Mouse (Mus musculus) midbrain, embryonic 14.5 days (tissue): ENCODE measurements around the gene Amotl1. TPM values are rescaled to one million over a fixed set of nuclear protein-coding genes. Genes with fewer than 3 reads are reported as not detected.
"Not testable (repeated sequence)": the region's sequence is repeated elsewhere in the genome, so short reads cannot be mapped to it uniquely, and the experiment has no call there.

Experiments used
- ATAC-seq: fragments of 200-750 bp; cut with Nextera tagmentation; 2 replicates; pipeline ENCODE4 v1.8.0; 2017; ENCODE audit warnings: moderate number of reproducible peaks, moderate library complexity; ENCODE audit not compliant: low FRiP score, low TSS enrichment
- DNase-seq: peaks from one replicate; pipeline ENCODE4 v3.0.0-alpha.2; 2015
- H3K27ac ChIP-seq: fragments of 300-500 bp; sonication (generic); replicated peaks from 2 replicates; pipeline ENCODE4 v1.5.1; 2014; ENCODE audit warnings: mild to moderate bottlenecking, low read depth, low read length, moderate library complexity
- H3K27me3 ChIP-seq: fragments of 300-500 bp; sonication (generic); 2 replicates; pipeline ENCODE4 v1.6.1; 2014; ENCODE audit warnings: low read length, control low read depth, mixed read lengths; ENCODE audit not compliant: control insufficient read depth, insufficient read depth
- H3K36me3 ChIP-seq: fragments of 300-500 bp; sonication (generic); 2 replicates; pipeline ENCODE4 v1.6.1; 2014; ENCODE audit warnings: low read length, control low read depth; ENCODE audit not compliant: control insufficient read depth, insufficient read depth
- H3K4me1 ChIP-seq: fragments of 300-500 bp; sonication (generic); 2 replicates; pipeline ENCODE4 v1.6.1; 2014; ENCODE audit warnings: mild to moderate bottlenecking, antibody characterized with exemption, low read length, control low read depth; ENCODE audit not compliant: control insufficient read depth, insufficient read depth
- H3K4me2 ChIP-seq: fragments of 300-500 bp; sonication (generic); 2 replicates; pipeline ENCODE4 v1.6.1; 2014; ENCODE audit warnings: mild to moderate bottlenecking, low read length, moderate library complexity
- H3K4me3 ChIP-seq: fragments of 300-500 bp; sonication (generic); replicated peaks from 2 replicates; pipeline ENCODE4 v1.5.1; 2014; ENCODE audit warnings: low read depth, low read length
- H3K9ac ChIP-seq: fragments of 300-500 bp; sonication (generic); replicated peaks from 2 replicates; pipeline ENCODE4 v1.6.1; 2014; ENCODE audit warnings: mild to moderate bottlenecking, low read length, moderate library complexity
- H3K9me3 ChIP-seq: fragments of 300-500 bp; sonication (generic); 2 replicates; pipeline ENCODE4 v1.6.1; 2016; ENCODE audit warnings: low read length, control low read depth, mixed read lengths; ENCODE audit not compliant: control insufficient read depth
- WGBS: fragments of 180-500 bp; shearing (Covaris S2); extraction: QIAGEN DNeasy Blood & Tissue Kit; methylation state at CpG from one replicate; pipeline ENCODE4 v1.1.7; 2014; 5-methylcytosine and 5-hydroxymethylcytosine counted together
- polyA plus RNA-seq: library from polyadenylated mRNA; unstranded; fragments of >200 nt; fragmentation: Nextera tagmentation; extraction: Ambion mirVana; gene quantifications from 2 replicates; pipeline ENCODE4 v1.2.1, GENCODE M21; 2014

Amotl1 gene
- polyA plus RNA-seq, 1 experiment from 2014 or later = 12.5 TPM

DNA sequence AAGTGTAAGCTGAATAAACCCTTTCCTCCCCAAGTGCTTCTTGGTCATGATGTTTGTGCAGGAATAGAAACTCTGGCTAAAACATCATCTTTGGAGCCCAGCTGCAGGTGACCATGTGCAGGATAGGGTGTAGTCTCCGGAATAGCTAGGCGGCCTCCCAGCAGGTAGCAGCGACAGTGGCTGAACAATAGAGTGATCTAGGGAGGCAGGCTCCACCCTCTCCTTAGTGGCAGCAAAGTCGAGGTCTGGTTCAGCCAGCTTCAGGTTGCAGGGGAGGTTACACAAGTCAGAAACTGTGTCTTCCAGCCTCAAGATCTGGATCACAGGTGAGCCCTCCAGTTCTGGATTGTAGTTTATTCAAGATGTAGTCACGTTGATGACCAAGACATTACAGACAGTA lies 27.1 kb upstream of the Amotl1 start:
- H3K4me2 ChIP-seq, H3K4me3 ChIP-seq, H3K36me3 ChIP-seq, H3K4me1 ChIP-seq, H3K27me3 ChIP-seq, H3K9me3 ChIP-seq, H3K9ac ChIP-seq, H3K27ac ChIP-seq, ATAC-seq, DNase-seq: not testable (repeated sequence)
- WGBS = 35% methylated on average over 5 of the region's 5 CpGs

DNA sequence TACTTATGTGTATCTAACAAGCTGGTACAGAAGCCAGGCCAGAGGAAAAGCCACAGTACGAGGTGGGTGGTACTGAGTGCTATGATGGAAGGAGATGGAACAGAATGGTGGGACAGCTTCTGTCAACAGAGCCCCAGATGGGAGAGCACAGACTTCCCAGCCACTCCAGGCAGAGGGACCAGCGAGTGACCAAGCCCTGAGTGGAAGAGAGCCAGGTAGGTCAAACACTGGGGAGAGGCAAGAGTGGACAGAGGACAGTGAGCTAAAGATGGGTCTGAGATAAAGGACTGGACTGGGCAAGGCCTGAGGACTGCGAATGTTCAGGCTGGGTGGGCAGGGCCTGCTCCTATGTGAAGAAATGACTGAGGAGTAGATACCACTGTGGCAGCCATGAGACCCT lies 23.5 kb upstream of the Amotl1 start:
- H3K4me3 ChIP-seq = no peak overlapping the region
- H3K9ac ChIP-seq = no peak overlapping the region
- no peak overlapping the region for H3K27ac ChIP-seq
- 86% methylated on average over 3 of the region's 3 CpGs for WGBS
- no peaks in the 10 kb centered on the region for H3K9me3 ChIP-seq
- H3K4me2 ChIP-seq = no peak overlapping the region
- DNase-seq (no peak), ATAC-seq (no peak)
- no peaks in the 10 kb centered on the region for H3K36me3 ChIP-seq
- H3K27me3 ChIP-seq = no peaks in the 10 kb centered on the region
- H3K4me1 ChIP-seq = no peaks in the 10 kb centered on the region

DNA sequence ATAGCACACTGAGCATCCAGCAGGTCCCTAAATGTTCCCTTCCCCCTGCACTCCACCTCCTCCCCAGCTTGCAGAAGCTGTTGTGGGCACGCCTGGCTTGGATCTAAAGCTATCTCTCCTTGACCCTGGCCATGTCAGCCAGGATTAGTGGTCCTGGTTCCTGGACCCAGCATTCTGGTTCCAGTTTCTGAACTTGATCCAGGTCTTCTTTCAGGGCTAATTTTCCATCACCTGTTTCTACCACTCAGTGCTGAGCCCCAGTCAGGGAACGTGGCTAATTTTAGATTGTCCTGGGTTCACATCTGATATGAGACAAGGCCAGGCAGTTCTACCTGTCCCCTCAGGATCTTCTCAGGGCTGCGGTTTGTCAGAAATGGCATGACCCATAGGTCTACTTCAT lies 21.2 kb upstream of the Amotl1 start:
- H3K9ac ChIP-seq = no peak overlapping the region
- no peak overlapping the region for H3K27ac ChIP-seq
- no peak for DNase-seq
- H3K4me3 ChIP-seq = no peak overlapping the region
- no peak overlapping the region for H3K4me2 ChIP-seq
- no peak for ATAC-seq
- WGBS = 89% methylated on average over 3 of the region's 3 CpGs
- no peaks in the 10 kb centered on the region for H3K4me1 ChIP-seq
- H3K27me3 ChIP-seq = no peaks in the 10 kb centered on the region
- no peaks in the 10 kb centered on the region for H3K9me3 ChIP-seq
- H3K36me3 ChIP-seq = no peaks in the 10 kb centered on the region

DNA sequence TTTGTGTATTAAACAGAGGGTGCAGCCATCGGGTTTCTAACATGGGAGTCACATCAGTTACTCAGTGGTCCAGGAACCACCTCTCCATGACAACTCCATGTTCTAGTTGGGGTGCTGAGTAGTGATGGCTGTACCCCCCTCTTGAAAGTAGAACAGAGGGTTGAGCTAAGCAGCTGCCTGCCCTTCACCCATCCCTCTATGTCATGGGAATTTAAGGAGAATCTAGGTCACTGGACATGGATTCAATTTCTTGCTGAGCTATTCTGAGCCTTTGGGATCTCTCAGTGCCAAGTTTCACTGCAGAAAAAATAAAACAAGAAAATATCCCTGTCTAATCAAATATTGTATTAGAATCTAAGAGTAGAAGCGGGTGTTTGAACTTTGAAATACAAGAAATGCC lies 18.7 kb upstream of the Amotl1 start:
- Histone ChIP-seq H3K9me3 (no peaks in the 10 kb centered on the region), H3K27me3 (no peaks in the 10 kb centered on the region), H3K36me3 (no peaks in the 10 kb centered on the region), H3K4me1 (no peaks in the 10 kb centered on the region), H3K9ac (no peak overlapping the region), H3K27ac (no peak overlapping the region), H3K4me3 (no peak overlapping the region), H3K4me2 (no peak overlapping the region)
- no peak for ATAC-seq
- DNase-seq = no peak
- WGBS = 94% methylated on average over 2 of the region's 2 CpGs

DNA sequence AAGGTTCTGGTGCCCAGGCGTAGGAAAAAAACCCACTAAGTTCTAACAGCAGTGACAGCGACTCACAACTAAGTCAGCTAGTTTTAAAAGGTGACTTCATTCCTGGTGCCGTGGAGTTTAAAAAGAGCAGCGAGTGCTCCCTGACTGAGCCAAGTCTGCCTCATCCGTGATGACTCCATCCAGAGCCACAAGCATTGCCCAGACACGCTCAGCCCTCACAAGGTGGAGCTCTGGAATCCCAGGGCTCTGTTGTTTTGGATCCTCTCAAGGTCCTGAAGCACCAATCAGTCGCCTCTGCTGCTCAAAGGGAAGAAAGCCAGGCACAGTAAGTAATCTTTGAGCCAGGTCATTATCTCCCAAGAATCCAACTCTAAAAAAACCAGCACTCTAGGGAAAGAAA lies 18.0 kb upstream of the Amotl1 start:
- no peak for DNase-seq
- H3K4me3 ChIP-seq = no peak overlapping the region
- no peaks in the 10 kb centered on the region for H3K27me3 ChIP-seq
- H3K36me3 ChIP-seq = no peaks in the 10 kb centered on the region
- ATAC-seq = no peak
- no peak overlapping the region for H3K4me2 ChIP-seq
- H3K4me1 ChIP-seq = no peaks in the 10 kb centered on the region
- H3K27ac ChIP-seq = no peak overlapping the region
- H3K9ac ChIP-seq = no peak overlapping the region
- H3K9me3 ChIP-seq = no peaks in the 10 kb centered on the region
- WGBS = 71% methylated on average over 7 of the region's 7 CpGs

DNA sequence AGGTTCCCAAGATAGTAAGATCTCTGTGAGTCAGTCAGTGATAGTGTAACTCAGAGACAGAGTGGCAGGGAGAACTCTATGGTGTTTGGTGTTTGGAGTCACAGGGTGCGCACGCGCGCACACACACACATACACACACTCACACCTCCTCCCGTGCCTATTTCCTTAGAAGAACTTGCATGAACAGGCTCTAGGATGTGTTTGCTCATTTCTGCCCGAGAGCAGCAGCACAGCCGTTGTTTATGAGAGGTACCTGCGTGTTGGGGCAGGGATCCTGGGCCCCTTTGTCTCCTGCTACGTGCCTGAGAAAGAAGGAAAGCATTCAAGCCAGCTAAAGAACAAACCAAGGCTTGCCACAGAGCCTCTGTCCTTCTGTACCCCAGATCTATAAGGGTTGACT lies 17.3 kb upstream of the Amotl1 start:
- no peak for ATAC-seq
- H3K36me3 ChIP-seq = no peaks in the 10 kb centered on the region
- H3K9me3 ChIP-seq = no peaks in the 10 kb centered on the region
- H3K27me3 ChIP-seq = no peaks in the 10 kb centered on the region
- H3K9ac ChIP-seq = no peak overlapping the region
- H3K4me1 ChIP-seq = no peaks in the 10 kb centered on the region
- H3K4me2 ChIP-seq = no peak overlapping the region
- 87% methylated on average over 9 of the region's 9 CpGs for WGBS
- H3K4me3 ChIP-seq = no peak overlapping the region
- no peak overlapping the region for H3K27ac ChIP-seq
- DNase-seq = no peak

GRCm38 (mm10) chr9:14657926-14658325 lies 13.1 kb upstream of the Amotl1 start:
- H3K4me3 ChIP-seq = no peak overlapping the region
- H3K4me1 ChIP-seq = no peaks in the 10 kb centered on the region
- no peaks in the 10 kb centered on the region for H3K9me3 ChIP-seq
- no peak for DNase-seq
- no peaks in the 10 kb centered on the region for H3K36me3 ChIP-seq
- no peak overlapping the region for H3K4me2 ChIP-seq
- no peaks in the 10 kb centered on the region for H3K27me3 ChIP-seq
- no peak for ATAC-seq
- H3K9ac ChIP-seq = no peak overlapping the region
- H3K27ac ChIP-seq = no peak overlapping the region
- WGBS = 58% methylated on average over 2 of the region's 2 CpGs

DNA sequence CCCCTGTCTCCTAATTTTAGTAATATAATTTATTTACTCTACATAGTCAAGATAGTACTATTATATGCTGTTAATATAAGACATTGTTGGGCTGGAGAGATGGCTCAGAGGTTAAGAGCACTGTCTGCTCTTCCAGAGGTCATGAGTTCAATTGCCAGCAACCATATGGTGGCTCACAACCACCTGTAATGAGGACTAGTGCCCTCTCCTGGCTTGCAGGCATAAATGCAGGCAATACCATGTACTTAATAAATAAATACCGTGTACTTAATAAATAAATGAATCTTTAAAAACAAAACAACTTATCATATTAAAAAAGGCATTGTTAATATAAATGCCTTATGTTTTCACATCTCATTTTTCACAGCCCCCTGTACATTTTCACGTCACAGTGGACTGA lies 9.2 kb upstream of the Amotl1 start:
- 83% methylated on average over 2 of the region's 2 CpGs for WGBS
- Histone ChIP-seq H3K9me3 (no peaks in the 10 kb centered on the region), H3K4me2 (no peak overlapping the region), H3K27ac (no peak overlapping the region), H3K4me3 (no peak overlapping the region), H3K4me1 (no peaks in the 10 kb centered on the region), H3K36me3 (no peaks in the 10 kb centered on the region), H3K27me3 (no peaks in the 10 kb centered on the region), H3K9ac (no peak overlapping the region)
- no peak for ATAC-seq
- DNase-seq = no peak

- Histone ChIP-seq H3K4me2 (no peak overlapping the region), H3K4me3 (no peak overlapping the region), H3K27ac (no peak overlapping the region), H3K27me3 (no peaks in the 10 kb centered on the region), H3K4me1 (no peaks in the 10 kb centered on the region), H3K9ac (no peak overlapping the region), H3K36me3 (no peaks in the 10 kb centered on the region), H3K9me3 (no peaks in the 10 kb centered on the region)
- WGBS = 27% methylated on average over 1 of the region's 1 CpGs
- no peak for ATAC-seq
- DNase-seq = no peak
Measured at GRCm38 (mm10) chr9:14652761-14653160, 7.9 kb upstream of the Amotl1 start.
